Mouse (Mus musculus): ENCODE data around the gene Wdr63. TPM values are rescaled to one million over a fixed set of nuclear protein-coding genes. Genes with fewer than 3 reads are reported as not detected.
A peak's percentile ranks its signal among the peaks of the same experiment; 100 is the strongest.

The Wdr63 gene
- polyA plus RNA-seq (2012; rRNA removed), result 0.57 TPM in 1 of 2 replicates, not detected in the other

- peak; percentile 81 to 87 for DNase-seq (ENCODE audit: extremely low spot score in 1 of 2, low spot score in 1 of 2)
These were observed at the start of gene Wdr63 for GRCm38 (mm10) chr3:146107921-146108571. Gene Wdr63, minus strand, starts transcription at chr3:146108130.

- no peak for DNase-seq (ENCODE audit: extremely low spot score in 1 of 2, low spot score in 1 of 2)
These were observed 48.9 kb upstream of the Wdr63 start for GRCm38 (mm10) chr3:146156811-146157210.

DNA sequence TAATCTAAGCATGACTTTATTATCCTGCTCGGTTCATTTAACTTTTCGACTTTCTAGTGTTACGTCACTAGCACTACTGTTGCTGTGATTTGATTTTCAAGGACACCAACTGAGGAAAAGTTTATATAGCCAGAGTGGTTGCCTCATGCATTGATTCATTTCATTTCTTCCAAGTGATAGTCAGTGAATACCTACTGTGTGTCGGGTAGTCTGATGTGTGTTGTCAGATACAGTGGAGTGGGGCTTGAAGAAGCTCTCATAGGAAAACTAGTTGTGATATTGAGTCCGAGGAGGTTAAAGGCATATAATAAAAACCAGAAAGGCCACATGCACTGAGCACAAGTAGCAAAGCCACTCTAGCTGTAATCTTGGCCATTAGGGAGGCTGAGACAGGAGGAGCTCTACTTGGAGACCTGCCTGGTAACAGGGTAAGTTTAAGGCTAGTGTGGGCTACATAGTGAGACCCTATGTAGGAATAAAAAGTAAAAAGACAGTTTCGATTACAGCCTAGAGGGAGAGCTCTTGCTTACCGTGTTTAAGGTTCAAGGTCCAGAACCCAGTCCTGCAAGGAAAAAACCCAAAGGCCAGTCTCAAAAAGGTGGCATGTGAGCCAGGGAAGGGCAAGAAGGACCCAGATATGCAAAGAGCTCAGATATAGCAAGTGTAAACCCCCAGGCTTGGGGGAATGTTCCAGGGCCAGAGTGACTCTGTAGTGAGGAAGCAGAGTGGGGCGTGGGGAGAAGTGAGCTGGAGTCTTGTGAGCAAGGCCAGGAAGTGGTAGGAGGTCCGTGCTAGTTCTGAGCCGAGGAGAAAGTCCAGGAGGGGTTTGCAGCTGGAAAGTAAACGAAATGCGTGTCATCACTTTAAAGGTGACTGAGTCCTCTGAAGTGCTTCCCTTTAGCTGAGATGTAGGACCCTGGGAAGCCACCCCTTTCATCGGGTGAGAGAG, 48.0 kb upstream of the Wdr63 start:
- DNase-seq (ENCODE audit: extremely low spot score in 1 of 2, low spot score in 1 of 2), result no peak

GRCm38 (mm10) chr3:146153862-146154611, 46.1 kb upstream of the Wdr63 start:
- DNase-seq (ENCODE audit: extremely low spot score in 1 of 2, low spot score in 1 of 2), result no peak

DNA sequence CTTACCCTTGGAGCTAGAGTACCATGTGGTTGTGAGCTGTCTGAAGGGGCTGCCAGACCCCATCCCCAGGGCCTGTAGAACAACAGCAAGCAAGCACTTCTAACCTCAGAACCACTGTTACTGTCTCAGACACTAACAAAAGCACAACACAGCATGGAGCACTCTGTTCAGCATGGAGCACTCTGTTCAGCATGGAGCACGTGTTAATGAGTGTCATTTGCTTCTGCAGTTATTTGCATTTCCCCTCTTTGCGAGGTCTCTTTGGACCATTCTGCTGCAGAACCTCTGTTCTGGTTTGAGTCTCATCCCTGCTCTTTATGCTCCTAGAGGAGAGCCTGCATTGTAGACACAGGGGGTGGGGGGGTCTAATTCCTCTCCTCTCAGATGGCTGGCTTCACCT, 45.0 kb upstream of the Wdr63 start:
- DNase-seq (ENCODE audit: extremely low spot score in 1 of 2, low spot score in 1 of 2), result no peak

GRCm38 (mm10) chr3:146152348-146152747, 44.4 kb upstream of the Wdr63 start:
- no peak for DNase-seq (ENCODE audit: extremely low spot score in 1 of 2, low spot score in 1 of 2)

- DNase-seq (ENCODE audit: extremely low spot score in 1 of 2, low spot score in 1 of 2), result no peak
These were observed 43.8 kb upstream of the Wdr63 start for GRCm38 (mm10) chr3:146151755-146152154.

DNA sequence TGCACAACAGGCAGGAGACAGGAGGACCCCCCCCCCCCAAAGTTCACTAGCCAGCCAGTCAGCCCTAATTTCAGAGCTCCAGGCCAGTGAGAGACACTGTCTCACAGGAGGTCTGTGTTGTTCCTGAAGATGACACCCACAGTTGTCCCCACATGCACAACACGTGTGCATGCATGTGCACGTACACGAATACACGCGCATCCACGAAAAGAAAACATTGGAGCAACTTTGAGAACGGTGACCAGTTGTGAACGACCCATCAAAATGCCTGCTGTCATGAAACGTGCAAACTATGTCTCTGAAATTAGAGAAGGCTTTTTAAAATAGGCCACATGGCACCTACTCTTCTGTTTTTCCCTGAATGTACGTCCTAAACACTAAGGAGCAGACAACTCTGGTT, 43.4 kb upstream of the Wdr63 start:
- no peak for DNase-seq (ENCODE audit: extremely low spot score in 1 of 2, low spot score in 1 of 2)

GRCm38 (mm10) chr3:146150560-146150959, 42.6 kb upstream of the Wdr63 start:
- no peak for DNase-seq (ENCODE audit: extremely low spot score in 1 of 2, low spot score in 1 of 2)

GRCm38 (mm10) chr3:146150058-146150400, 42.1 kb upstream of the Wdr63 start:
- no peak for DNase-seq (ENCODE audit: extremely low spot score in 1 of 2, low spot score in 1 of 2)

DNA sequence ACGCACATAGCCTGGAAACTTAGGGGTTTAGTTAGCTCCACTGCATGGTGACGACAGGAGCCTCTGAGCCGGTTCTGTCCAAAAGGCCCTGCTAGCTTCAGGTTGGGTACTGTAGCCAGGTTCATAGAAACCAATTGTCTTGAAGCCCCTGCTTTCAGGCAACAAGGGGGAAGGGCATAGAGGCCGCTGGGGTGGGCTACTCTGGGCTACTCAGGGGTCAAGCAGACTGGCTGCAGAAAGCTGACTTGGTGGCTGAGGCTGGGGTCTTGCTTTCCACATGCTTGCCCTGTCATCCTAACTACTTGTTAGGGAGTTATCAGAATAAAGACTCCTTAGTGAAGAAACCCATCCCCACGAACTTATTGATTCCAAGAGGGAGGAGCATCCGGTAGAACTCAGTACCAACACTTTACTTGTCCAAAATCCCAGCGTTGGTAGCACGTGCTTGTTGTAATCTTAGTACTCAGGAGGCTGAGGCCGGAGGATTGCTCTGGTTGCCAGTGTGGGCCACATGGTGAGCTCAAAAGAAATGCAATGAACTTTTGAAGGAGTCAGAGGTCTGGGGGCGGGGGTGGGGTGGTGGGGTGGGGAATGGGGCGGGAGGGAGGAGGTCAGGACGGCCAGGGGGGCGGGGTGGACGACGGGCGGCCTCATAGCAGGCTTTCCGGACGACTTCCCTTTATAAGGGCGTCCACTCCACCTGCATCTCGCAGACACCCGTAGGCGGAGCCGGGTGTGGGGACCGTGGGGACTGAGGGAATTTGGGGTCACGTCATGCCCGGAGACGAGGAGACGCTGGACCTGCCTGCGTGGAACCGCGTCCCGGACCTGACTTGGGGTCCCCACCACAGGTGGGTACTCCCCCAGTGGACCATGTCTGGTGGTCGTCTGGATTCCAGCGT, 41.5 kb upstream of the Wdr63 start, which contains the start of gene Mcoln2:
Mcoln2 (plus strand) TSS at position 678 of the 902 bp plus-strand sequence.
- DNase-seq (ENCODE audit: extremely low spot score in 1 of 2, low spot score in 1 of 2), result no peak

- DNase-seq (ENCODE audit: extremely low spot score in 1 of 2, low spot score in 1 of 2), result peak in 1 of 2 experiments; percentile 13
These were observed 38.2 kb upstream of the Wdr63 start for GRCm38 (mm10) chr3:146146131-146146530.

DNA sequence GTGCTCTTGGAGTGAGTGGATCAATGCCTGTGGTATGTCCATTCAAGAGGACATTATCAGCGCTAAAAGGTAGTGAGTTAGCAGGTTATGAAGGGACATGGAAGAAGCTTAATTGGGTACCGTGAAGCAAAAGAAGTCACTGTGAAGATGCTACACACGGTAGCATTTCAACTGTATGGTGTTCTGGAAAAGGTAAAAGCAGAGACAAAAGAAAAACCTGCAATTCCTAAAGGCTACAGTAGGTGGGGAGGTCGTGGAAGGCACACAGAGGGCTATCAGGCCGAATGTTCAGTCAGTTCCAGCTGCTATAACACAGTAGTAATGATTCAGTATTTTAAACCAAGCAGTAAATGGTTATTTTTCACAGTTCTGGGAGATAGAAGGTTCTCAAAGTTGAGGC, 37.6 kb upstream of the Wdr63 start:
- DNase-seq (ENCODE audit: extremely low spot score in 1 of 2, low spot score in 1 of 2), result no peak

GRCm38 (mm10) chr3:146142523-146142922, 34.6 kb upstream of the Wdr63 start:
- no peak for DNase-seq (ENCODE audit: extremely low spot score in 1 of 2, low spot score in 1 of 2)

- no peak for DNase-seq (ENCODE audit: extremely low spot score in 1 of 2, low spot score in 1 of 2)
These were observed 32.3 kb upstream of the Wdr63 start for GRCm38 (mm10) chr3:146140276-146140675.

GRCm38 (mm10) chr3:146136422-146136821, 28.5 kb upstream of the Wdr63 start:
- no peak for DNase-seq (ENCODE audit: extremely low spot score in 1 of 2, low spot score in 1 of 2)

GRCm38 (mm10) chr3:146135417-146135816, 27.5 kb upstream of the Wdr63 start:
- no peak for DNase-seq (ENCODE audit: extremely low spot score in 1 of 2, low spot score in 1 of 2)

GRCm38 (mm10) chr3:146134834-146135233, 26.9 kb upstream of the Wdr63 start:
- no peak for DNase-seq (ENCODE audit: extremely low spot score in 1 of 2, low spot score in 1 of 2)

GRCm38 (mm10) chr3:146127205-146127604, 19.3 kb upstream of the Wdr63 start:
- DNase-seq (ENCODE audit: extremely low spot score in 1 of 2, low spot score in 1 of 2), result no peak

GRCm38 (mm10) chr3:146123464-146123825, 15.5 kb upstream of the Wdr63 start:
- DNase-seq (ENCODE audit: extremely low spot score in 1 of 2, low spot score in 1 of 2), result no peak
